Mouse (Mus musculus) ovary, adult 18-20 months (tissue): ENCODE results near the gene Sv2a.
"Not testable (repeated sequence)": the region's sequence is repeated elsewhere in the genome, so short reads cannot be mapped to it uniquely, and the experiment has no call there.

Experiments used
- DNase-seq: peaks from one replicate; pipeline ENCODE4 v3.0.0; 2022; ENCODE audit warnings: low spot score, mixed read lengths

Gene Sv2a

DNA sequence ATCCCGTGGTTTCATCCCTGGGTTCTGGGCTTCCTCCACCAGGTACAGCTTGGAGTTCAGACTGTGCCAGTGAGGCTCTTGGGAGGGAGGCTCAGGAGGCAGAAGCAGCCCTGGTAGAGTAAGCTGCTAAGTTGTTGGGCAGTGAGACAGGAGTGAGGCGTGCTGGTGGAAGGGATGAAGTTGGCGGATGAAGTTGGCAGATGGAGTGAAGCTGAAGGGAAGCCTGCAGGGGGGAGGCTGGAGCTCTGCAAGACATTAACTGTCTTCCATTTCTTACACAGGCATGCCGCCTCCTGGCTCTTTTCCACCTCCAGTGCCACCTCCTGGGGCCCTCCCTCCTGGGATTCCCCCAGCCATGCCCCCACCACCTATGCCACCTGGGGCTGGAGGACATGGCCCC, 6.9 kb upstream of the Sv2a start:
- DNase-seq, result not testable (repeated sequence)

DNA sequence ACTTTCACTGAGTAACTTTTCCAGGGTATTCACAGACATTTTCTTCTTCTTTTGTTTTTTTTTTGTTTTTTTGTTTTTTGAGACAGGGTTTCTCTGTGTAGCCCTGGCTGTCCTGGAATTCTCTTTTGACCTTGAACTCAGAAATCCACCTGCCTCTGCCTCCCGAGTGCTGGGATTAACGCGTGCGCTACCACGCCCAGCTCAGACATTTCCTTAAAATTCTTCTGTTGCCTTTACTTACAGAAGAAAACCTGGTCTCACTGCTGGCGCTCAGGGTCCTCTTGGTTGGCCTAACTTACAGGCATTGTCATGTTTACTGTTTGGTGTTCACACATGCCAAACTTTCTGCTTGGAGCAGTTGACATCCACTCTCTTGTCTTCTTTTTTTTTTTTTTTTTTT, 5.7 kb upstream of the Sv2a start:
- DNase-seq, result no peak

DNA sequence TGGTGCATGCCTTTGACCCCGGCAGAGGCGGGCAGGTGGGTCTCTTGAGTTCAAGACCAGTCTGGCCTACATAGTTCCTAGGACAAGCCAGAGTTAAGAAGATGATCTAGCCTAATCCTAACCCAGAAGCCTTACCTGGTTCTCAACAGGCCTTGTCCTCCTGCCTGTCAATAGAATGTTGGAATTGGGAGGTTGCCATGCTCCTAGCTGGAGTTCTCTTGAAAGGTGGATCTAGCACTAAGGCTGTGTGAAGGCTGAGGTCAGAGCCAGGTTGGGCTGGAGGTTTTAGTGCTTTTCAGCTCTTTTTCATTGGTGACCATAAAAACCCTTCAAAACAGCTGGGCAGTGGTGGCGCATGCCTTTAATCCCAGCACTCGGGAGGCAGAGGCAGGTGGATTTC, 2.5 kb upstream of the Sv2a start:
- DNase-seq, result no peak

DNA sequence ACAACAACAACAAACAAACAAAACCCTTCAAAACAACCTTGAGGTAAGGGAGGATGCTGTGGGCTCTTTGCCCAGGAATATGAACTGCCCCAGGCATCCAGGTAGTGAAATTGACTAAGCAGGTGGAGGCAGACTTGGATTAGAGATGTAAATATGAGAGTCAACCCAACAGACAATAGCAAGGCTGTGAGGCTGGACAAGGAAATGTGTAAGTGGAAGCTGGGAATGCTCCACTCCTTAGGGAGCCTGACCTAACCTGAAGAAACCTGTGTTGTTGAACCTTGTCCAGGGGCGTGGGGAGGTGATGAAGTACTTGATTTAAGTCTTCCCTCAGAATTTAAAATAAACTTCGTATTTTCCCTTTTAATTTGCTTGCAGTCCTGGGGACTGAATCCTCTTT, 2.0 kb upstream of the Sv2a start:
- no peak for DNase-seq

DNA sequence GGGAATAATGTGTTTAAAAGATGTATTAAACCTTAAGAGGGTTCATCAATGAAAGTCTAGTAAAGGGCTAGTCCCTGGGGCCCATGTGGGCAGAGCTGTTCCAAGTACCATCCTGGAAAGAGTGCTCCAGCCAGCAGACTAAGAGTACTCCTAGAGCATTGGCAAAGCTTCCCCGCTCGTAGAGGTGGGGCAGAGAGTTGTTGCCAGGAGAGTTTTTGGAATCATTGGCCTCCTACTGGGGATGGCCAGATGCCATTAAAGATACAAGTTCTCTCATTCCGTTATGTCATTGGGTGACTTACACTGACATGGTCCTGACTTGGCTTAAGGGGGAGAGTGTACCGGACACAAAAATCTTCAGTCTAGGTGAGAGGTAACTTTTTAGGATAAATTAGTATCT, 1.4 kb upstream of the Sv2a start:
- no peak for DNase-seq

DNA sequence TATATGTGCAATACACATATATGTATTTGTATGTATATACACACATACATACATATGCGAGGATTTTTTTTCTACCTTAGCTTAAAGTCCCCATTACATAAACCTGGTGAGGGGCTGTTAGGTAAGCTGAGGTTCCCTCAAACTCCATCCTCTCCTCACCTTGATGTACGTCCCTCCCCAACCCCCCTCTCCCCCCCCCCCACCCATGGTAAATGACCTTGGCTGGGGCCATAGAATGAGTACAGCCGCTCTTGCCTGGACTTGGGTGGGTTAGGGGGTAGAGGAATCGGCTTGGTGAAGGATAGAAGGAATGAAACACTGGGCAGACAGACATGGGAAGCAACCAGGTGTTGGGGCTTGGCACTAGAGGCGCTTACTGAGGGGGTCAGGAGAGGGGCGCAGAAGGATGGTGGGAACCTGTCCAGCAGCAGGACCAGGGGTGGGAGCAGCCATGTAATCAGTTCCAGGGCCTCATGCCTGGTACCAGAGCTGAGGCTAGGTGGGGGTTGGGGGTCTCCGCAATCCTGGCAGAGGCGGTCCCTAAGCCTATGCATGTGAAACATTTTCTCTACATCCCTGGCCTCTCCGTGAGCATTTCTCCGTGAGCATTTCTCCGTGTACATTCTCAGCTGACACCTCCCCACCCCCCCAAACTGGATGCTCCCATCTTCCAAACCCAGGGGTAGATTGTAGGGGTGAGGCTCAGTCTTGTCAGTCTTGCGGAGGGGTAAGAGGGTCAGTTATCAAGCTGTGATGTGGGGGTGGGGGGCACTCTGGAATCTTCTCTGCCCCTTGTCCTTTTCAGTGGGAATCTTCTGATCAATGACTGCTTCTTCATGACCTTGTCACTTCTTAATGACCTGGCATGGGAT, 795 bp downstream of the Sv2a start:
- no peak for DNase-seq

DNA sequence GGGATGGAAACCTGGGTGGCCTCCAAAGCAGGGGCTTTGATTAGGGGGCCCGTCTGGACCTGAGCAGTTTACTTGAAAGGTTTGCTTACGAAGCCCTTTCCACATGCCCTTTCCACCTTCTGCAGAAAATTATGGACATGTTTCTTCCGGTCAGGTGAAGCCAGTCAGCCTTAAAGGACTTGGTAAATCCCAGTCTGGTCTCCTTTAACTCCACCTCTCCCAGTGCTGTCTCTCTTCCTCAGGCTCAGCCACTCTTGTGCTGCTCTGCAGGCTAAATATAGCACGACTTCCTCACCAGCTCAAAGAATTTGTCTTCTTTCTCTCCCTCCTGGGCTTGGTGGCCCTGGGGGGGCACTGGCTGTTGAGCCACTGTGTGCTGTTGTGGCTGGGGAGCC, 1.4 kb downstream of the Sv2a start:
- no peak for DNase-seq

DNA sequence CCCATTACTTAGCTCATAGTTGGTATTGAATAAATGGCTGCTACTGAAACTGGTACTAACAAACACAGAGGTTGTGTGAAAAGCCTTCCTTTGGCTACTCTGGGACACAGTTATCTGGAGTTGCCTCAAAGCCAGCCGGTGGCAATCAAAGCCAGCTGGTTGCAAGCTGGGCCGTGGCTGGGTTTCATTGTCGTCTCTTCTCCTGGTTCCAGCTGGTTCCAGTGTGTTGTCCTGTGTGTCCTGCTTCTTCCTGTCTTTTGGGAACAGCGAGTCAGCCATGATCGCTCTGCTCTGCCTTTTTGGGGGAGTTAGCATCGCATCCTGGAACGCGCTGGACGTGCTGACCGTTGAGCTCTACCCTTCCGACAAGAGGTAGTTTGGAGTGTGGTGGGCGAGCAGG, 12.0 kb downstream of the Sv2a start:
- DNase-seq, result no peak

DNA sequence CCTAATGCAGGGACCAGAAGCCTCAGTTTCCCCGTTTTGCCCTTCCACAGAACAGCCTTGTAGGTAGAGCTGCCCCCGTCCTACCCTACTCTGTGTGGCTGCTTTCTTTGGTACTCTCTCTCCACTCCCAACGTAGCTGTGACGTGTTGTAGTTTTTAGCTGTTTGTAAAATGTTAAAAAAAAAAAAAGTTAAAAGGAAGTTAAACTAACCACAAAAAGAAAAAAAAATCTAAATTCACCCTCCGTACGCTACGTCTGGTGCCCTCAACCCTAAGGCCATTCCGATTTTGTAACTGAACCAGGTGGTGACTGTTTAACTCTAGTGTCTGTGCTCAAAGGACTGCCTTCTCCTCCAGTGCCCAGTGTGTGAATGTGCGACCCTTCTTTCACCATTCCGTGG, 14.0 kb downstream of the Sv2a start:
- DNase-seq, result no peak

DNA sequence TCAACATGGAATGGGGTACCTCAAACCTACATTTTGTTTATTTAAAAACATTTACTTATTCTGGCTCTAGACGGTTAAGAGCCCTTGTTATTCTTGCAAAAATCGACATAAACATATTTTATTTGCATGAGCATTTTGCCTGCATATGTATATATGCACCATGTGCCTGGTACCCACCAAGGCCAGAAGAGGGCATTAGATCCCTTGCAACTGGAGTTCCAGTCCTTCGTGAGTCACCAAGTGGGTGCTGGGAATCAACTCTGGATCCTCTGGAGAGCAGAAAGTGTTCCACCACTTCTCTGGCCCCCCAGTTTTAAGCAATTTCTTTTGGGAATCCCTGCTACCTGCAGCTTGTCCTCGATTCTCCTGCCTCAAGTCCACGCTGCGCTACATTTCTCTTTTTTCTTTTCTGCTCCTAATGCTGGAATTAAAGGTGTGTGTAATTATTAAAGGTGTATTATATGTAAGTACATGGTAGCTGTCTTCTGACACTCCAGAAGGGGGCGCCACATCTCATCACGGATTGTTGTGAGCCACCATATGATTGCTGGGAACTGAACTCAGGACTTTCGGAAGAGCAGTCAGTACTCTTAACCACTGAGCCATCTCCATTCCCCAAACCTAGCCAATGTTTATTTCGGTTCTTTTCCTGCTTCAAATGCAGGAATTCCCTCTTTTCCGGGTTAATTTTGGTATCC, 14.8 kb downstream of the Sv2a start:
- DNase-seq, result no peak

DNA sequence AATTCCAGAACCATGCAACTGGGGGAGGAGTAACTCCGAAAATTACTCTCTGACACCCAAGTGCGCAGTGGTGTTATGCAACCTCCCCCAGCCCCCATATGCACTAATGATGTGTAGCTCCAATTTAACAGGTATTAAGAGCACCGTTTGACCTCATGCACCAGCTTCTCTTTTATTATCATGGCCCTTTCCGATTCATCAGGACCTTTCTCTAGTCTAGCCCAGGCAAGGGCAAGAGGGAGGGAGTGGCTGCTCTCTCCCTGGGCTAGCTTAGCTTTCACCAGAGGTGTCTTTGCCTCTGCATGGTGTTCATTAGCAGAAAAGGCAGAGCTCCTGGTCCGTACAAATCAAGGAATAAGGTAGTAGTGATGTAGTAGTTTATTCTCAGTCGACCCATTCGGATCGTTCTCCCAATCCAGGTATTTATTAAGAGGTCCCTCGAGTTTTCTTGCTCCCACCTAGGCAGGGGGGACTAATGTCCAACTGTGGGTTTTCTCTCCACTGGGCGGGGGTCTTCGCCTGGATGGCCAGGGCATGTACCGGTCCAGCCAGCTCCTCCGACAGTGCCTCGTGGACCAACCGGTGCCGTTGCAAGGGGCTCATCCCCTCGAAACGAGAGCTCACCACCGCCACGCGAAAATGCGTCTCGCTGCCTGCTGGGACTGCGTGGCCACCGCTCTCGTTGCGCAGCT, 15.6 kb downstream of the Sv2a start:
- DNase-seq, result no peak

DNA sequence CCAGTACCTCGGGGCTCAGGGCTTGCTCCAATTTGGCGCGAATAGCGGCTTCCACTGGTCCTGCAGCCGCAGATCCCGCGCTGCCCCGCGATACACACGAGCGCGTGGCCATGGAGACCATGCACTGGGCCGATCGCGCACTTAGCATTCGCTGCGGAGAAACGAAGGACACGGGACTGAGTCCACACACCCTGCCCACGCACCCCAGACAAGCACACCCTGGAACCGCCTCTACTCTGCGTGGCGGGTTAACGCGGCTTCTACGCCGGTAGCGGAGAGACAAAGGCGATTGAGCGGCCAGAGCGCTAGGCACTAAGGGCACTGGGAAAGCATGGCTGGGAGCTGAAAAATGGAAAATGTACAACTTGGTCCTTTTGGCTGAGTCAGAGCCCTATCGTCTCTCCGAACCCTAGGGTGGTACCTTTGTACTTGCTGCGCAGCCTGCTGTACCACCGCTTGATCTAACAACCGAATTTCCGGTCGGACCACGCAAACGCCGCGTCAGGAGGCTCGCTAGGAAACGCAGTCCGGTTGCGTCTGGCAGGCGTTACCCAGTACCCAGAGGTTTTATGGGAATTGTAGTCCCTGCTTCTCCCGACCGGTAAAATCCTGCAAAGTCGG, 16.3 kb downstream of the Sv2a start:
- DNase-seq, result peak; percentile 83

DNA sequence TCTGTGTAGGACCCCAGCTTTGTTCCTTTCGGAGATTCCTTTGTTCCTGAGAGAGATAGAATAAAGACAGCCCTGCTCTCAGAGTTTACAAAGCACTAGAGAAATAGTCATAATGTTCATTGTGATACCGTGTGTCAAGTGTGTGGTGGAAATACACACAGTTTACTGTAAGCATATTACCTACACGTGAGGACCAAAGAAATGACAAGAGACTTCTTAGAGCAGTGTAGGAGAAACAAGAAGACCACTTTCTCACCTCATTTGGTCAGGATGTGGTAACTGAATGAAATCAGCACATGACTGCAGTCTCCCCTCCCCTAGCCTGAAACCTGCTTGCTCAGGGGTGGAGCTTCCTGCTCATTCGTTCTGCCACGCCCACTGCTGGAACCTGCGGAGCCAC, 17.2 kb downstream of the Sv2a start:
- DNase-seq, result no peak

DNA sequence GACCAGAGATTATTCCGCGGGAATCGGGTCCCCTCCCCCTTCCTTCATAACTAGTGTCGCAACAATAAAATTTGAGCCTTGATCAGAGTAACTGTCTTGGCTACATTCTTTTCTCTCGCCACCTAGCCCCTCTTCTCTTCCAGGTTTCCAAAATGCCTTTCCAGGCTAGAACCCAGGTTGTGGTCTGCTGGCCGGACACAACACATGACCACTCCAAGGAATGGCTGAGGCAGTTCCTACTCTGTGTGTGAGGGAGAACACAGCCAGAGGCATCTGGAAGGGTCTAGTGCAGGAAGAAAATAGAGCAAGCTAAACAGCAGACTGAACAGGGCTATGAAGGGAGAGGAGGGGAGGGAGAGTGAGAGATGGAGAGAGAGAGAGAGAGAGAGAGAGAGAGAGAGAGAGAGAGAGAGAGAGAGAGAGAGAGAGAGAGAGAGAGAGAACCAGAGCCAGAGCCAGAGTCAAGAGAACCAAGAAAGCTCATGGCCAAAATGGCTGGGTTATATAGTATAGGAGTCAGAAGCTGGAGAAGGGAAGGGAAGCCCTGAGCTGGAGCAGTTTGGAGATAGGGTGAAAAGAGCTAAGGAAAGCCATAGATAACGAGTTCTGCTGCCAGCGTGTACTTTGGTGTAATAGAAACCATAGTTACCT, 17.8 kb downstream of the Sv2a start:
- DNase-seq, result not testable (repeated sequence)

DNA sequence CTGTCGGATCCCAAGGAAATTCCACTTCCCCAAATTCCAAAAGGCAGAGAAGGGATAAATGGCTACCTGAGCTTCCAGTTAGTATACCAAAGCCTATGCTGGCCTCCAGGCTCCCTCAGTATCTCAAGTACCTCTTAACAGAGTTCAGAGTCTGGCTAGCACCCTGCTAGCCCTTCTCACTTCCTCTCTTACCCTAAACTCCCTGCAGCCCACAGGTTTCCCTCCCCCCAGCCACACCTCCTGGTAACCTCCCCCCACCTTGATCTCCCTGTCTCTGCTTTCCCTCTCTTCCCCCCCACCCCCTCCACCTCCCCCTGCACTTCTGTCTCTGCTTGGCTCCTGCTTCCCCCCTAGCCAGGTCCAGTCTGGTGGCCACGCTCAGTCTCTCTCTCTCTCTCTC, 18.8 kb downstream of the Sv2a start:
- no peak for DNase-seq

DNA sequence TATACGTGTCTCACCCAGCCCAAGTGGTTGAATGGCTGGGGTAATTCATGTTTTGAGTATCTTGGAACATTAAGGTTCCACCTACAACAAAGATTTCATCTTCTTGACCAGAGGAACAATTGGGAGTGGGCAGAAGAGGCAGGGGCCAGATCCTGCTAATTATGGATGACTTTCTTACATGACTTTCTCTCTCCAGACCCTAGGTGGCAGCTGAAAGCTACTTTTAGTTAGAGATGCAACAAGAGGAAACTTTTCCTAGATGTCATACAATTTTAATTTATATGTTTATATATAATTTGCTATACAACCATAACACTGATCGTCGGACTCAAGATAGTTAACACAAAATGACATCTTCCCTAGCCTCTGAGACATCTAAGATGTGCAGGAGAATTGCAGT, 26.9 kb downstream of the Sv2a start:
- no peak for DNase-seq

DNA sequence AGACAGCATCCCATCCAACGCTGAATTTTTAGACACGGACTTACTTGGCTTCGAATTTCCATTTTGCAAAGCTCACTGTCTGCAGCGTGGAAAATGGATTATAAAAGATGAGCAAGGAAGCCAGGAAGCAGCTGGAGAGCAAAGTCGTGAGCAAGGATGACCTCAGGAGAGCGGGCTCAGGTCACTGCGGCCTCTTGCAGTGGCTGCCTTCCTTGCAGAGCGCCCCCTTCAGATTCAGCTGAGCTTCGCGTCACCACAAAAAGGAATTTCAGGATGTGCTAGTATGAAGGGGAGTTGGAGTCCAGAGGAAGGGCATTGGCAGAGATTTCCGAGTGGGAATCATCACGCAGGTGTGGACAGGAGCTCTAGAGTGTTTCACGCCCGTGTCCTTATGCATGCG, 28.3 kb downstream of the Sv2a start:
- DNase-seq, result no peak

DNA sequence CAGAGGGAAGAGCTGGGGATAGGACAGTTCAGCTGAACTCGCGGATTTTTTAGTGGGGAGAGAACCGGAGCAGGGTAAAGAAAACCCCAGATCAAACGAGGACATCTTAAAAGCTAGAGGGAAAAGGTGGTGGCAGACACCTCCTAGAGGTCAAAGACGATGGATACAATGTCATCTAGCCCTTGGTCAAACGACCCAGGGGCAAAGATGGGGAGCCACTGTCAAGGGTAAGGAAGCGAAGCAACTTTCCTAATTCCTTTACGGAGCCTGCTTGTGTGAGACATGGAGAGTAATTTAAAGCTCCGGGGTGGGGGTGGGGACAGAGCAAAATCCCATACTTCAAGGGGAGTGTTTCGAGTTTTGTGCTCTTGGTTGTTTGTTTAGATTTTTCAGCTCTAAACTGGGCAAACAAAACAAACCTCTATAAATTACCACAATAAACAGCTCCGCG, 38.3 kb downstream of the Sv2a start:
- no peak for DNase-seq

DNA sequence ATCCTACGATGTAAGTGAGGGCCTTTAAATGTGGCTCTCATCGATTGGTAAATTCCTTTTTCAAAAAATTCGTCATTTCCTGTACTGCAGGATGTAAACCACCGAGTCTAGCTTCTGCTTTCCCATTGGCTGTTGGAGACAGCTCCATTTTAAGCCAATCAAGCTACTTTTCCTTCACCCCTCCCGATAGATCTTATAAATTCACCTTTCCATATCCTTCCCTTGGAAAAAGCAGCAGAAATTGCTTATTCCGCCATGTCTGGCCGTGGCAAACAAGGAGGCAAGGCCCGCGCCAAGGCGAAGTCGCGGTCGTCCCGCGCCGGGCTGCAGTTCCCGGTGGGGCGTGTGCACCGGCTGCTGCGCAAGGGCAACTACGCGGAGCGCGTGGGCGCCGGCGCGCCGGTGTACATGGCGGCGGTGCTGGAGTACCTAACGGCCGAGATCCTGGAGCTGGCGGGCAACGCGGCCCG, 38.7 kb downstream of the Sv2a start, which contains the start of the genes Bola1 and Hist2h2ab:
Gene Bola1 (minus strand): TSS at position 49 of the 470 bp plus-strand sequence.
Gene Hist2h2ab (plus strand): TSS at position 205 of the 470 bp plus-strand sequence.
- peak; percentile 65 for DNase-seq

DNA sequence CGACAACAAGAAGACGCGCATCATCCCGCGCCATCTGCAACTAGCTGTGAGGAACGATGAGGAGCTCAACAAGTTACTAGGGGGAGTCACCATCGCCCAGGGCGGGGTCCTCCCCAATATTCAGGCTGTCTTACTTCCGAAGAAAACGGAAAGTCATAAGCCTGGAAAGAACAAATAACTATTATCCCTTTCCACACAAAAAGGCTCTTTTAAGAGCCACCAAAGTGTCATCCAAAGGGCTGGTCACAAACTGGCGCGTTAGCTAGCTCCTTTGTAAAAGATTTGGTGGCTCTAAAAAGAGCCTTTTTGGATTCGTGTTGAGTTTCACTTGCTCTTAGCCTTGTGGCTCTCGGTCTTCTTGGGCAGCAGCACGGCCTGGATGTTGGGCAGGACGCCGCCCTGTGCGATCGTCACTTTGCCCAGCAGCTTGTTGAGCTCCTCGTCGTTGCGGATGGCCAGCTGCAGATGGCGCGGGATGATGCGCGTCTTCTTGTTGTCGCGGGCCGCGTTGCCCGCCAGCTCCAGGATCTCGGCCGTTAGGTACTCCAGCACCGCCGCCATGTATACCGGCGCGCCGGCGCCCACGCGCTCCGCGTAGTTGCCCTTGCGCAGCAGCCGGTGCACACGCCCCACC, 39.3 kb downstream of the Sv2a start:
- DNase-seq, result not testable (repeated sequence)
